Mouse (Mus musculus): ENCODE data around the gene Amigo3. TPM values are rescaled to one million over a fixed set of nuclear protein-coding genes. Genes with fewer than 3 reads are reported as not detected.
A peak's percentile ranks its signal among the peaks of the same experiment; 100 is the strongest.

Amigo3 gene
- total and polyA plus RNA-seq, 2 experiments from 2014 or later, result 1.4 to 2.5 TPM

- Histone ChIP-seq H3K36me3 (ENCODE audit: insufficient read depth, low read length) (peaks cover 44% of the 10 kb centered on the region), H3K4me3 (ENCODE audit: low read depth, low read length) (peak overlapping the region; percentile 70), H3K4me2 (ENCODE audit: low read depth, low read length, poor library complexity, severe bottlenecking) (peak overlapping the region; percentile 95), H3K9me3 (ENCODE audit: low read length) (no peaks in the 10 kb centered on the region), H3K27me3 (ENCODE audit: insufficient read depth, low read length) (no peaks in the 10 kb centered on the region), H3K4me1 (ENCODE audit: insufficient read depth, low read length) (peaks cover 7% of the 10 kb centered on the region; the same call in 1 of the 2 replicates), H3K9ac (replicated peaks; ENCODE audit: low read length, poor library complexity, severe bottlenecking) (peak overlapping the region; percentile 74), H3K27ac (ENCODE audit: low read depth, low read length) (peak overlapping the region; percentile 71)
- DNase-seq (ENCODE audit: low spot score), result no peak
- WGBS, result 43% methylated on average over 15 of the region's 15 CpGs
- peak; percentile 32 for ATAC-seq (ENCODE audit: low FRiP score)
- TF ChIP-seq CTCF (IDR thresholded peaks at IDR 0.05), result no peak
Observed at GRCm38 (mm10) chr9:108049561-108050251, 3.3 kb upstream of the Amigo3 start.

- H3K36me3 ChIP-seq (ENCODE audit: insufficient read depth, low read length), result peaks cover 41% of the 10 kb centered on the region
- no peak overlapping the region for H3K4me2 ChIP-seq (ENCODE audit: low read depth, low read length, poor library complexity, severe bottlenecking)
Observed at GRCm38 (mm10) chr9:108051184-108051930, 1.6 kb upstream of the Amigo3 start.

GRCm38 (mm10) chr9:108051931-108052220 is 1.1 kb upstream of the Amigo3 start:
- no peaks in the 10 kb centered on the region for H3K9me3 ChIP-seq (ENCODE audit: low read length)
- WGBS, result 90% methylated on average over 4 of the region's 4 CpGs
- ATAC-seq (ENCODE audit: low FRiP score) (no peak), DNase-seq (ENCODE audit: low spot score) (no peak)
- TF ChIP-seq CTCF (IDR thresholded peaks at IDR 0.05), result no peak
- no peak overlapping the region for H3K4me2 ChIP-seq (ENCODE audit: low read depth, low read length, poor library complexity, severe bottlenecking)
- H3K27ac ChIP-seq (ENCODE audit: low read depth, low read length), result no peak overlapping the region
- no peak overlapping the region for H3K4me3 ChIP-seq (ENCODE audit: low read depth, low read length)
- peaks cover 42% of the 10 kb centered on the region for H3K36me3 ChIP-seq (ENCODE audit: insufficient read depth, low read length)
- H3K9ac ChIP-seq (replicated peaks; ENCODE audit: low read length, poor library complexity, severe bottlenecking), result no peak overlapping the region
- H3K27me3 ChIP-seq (ENCODE audit: insufficient read depth, low read length), result no peaks in the 10 kb centered on the region
- peaks cover 7% of the 10 kb centered on the region; the same call in 1 of the 2 replicates for H3K4me1 ChIP-seq (ENCODE audit: insufficient read depth, low read length)

More at GRCm38 (mm10) chr9:108051184-108051930, 1.6 kb upstream of the Amigo3 start:
- Histone ChIP-seq H3K9ac (replicated peaks; ENCODE audit: low read length, poor library complexity, severe bottlenecking) (no peak overlapping the region), H3K4me3 (ENCODE audit: low read depth, low read length) (no peak overlapping the region), H3K4me1 (ENCODE audit: insufficient read depth, low read length) (peaks cover 7% of the 10 kb centered on the region; the same call in 1 of the 2 replicates), H3K27me3 (ENCODE audit: insufficient read depth, low read length) (no peaks in the 10 kb centered on the region), H3K27ac (ENCODE audit: low read depth, low read length) (no peak overlapping the region), H3K9me3 (ENCODE audit: low read length) (no peaks in the 10 kb centered on the region)
- no peak for DNase-seq (ENCODE audit: low spot score)
- WGBS, result 92% methylated on average over 15 of the region's 15 CpGs
- TF ChIP-seq CTCF (IDR thresholded peaks at IDR 0.05), result no peak
- no peak for ATAC-seq (ENCODE audit: low FRiP score)

- TF ChIP-seq CTCF (IDR thresholded peaks at IDR 0.05), result no peak
- no peak for ATAC-seq (ENCODE audit: low FRiP score)
- 68% methylated on average over 7 of the region's 7 CpGs for WGBS
- no peaks in the 10 kb centered on the region for H3K27me3 ChIP-seq (ENCODE audit: insufficient read depth, low read length)
- H3K27ac ChIP-seq (ENCODE audit: low read depth, low read length), result 0 out of 2 replicates have a peak overlapping the region, but pooled peaks have one; percentile 43
- no peak for DNase-seq (ENCODE audit: low spot score)
- peaks cover 38% of the 10 kb centered on the region for H3K36me3 ChIP-seq (ENCODE audit: insufficient read depth, low read length)
- no peak overlapping the region for H3K4me2 ChIP-seq (ENCODE audit: low read depth, low read length, poor library complexity, severe bottlenecking)
- no peaks in the 10 kb centered on the region for H3K9me3 ChIP-seq (ENCODE audit: low read length)
- peak overlapping the region; percentile 44; the same call in 1 of the 2 replicates for H3K9ac ChIP-seq (replicated peaks; ENCODE audit: low read length, poor library complexity, severe bottlenecking)
- H3K4me1 ChIP-seq (ENCODE audit: insufficient read depth, low read length), result peaks cover 7% of the 10 kb centered on the region; the same call in 1 of the 2 replicates
- H3K4me3 ChIP-seq (ENCODE audit: low read depth, low read length), result no peak overlapping the region
Observed at GRCm38 (mm10) chr9:108052411-108052810, 548 bp upstream of the Amigo3 start.

GRCm38 (mm10) chr9:108053665-108054225 is 786 bp downstream of the Amigo3 start:
- no peak for DNase-seq (ENCODE audit: low spot score)
- H3K4me3 ChIP-seq (ENCODE audit: low read depth, low read length), result no peak overlapping the region
- peaks cover 50% of the 10 kb centered on the region for H3K36me3 ChIP-seq (ENCODE audit: insufficient read depth, low read length)
- WGBS, result 94% methylated on average over 15 of the region's 15 CpGs
- no peak overlapping the region for H3K4me2 ChIP-seq (ENCODE audit: low read depth, low read length, poor library complexity, severe bottlenecking)
- H3K9ac ChIP-seq (replicated peaks; ENCODE audit: low read length, poor library complexity, severe bottlenecking), result no peak overlapping the region
- TF ChIP-seq CTCF (IDR thresholded peaks at IDR 0.05), result no peak
- no peaks in the 10 kb centered on the region for H3K27me3 ChIP-seq (ENCODE audit: insufficient read depth, low read length)
- no peak for ATAC-seq (ENCODE audit: low FRiP score)
- H3K27ac ChIP-seq (ENCODE audit: low read depth, low read length), result no peak overlapping the region
- H3K4me1 ChIP-seq (ENCODE audit: insufficient read depth, low read length), result peaks cover 7% of the 10 kb centered on the region; the same call in 1 of the 2 replicates
- no peaks in the 10 kb centered on the region for H3K9me3 ChIP-seq (ENCODE audit: low read length)

Measured in midbrain, postnatal 0 days (tissue).